Mouse (Mus musculus): ENCODE data around the gene Rtn4.
"Not testable (repeated sequence)": the region's sequence is repeated elsewhere in the genome, so short reads cannot be mapped to it uniquely, and the experiment has no call there.

DNA sequence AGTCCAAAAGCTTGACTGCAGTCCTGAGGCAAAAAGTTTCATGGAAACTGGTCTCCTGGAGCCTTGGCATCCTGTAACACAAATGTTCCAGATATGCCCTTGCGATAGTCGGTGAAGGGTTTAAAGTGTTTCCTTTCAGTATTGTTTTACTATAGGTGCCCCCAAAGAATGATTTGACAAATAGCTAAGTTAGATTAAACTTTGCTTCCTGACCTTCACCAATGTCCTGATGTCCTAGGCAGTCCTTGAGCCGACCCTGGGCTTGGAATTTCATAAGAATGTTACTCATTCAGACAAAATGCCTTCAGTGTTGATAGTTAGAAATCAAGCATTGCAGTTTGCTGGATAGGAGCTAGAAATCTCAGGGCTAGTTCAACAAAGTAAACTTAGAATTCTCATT lies 37.4 kb upstream of the Rtn4 start:
- not testable (repeated sequence) for TF ChIP-seq CTCF (IDR thresholded peaks at IDR 0.05; ENCODE audit: low read depth, low read length); POLR2A (IDR thresholded peaks at IDR 0.05; ENCODE audit: extremely low read depth, insufficient read depth, low read length)
